Mouse (Mus musculus): Measurements from ENCODE around the gene Hpf1.

Gene Hpf1

GRCm38 (mm10) chr8:60900147-60900546 is 9.9 kb downstream of the Hpf1 start:
- DNase-seq: no peak

- no peak for DNase-seq
Measured at GRCm38 (mm10) chr8:60912081-60912480, 21.9 kb downstream of the Hpf1 start.

GRCm38 (mm10) chr8:60912554-60912953 is 22.3 kb downstream of the Hpf1 start:
- no peak for DNase-seq

- no peak for DNase-seq
Measured at GRCm38 (mm10) chr8:60919069-60919468, 28.9 kb downstream of the Hpf1 start.

GRCm38 (mm10) chr8:60920176-60920575 is 30.0 kb downstream of the Hpf1 start:
- DNase-seq: no peak

GRCm38 (mm10) chr8:60933617-60934016 is 43.4 kb downstream of the Hpf1 start:
- DNase-seq: no peak

GRCm38 (mm10) chr8:60938717-60939424 is 48.7 kb downstream of the Hpf1 start:
- DNase-seq: no peak

- peak in 1 of 2 experiments; percentile 14 for DNase-seq
Measured at GRCm38 (mm10) chr8:60942867-60943266, 52.6 kb downstream of the Hpf1 start.

GRCm38 (mm10) chr8:60947503-60947902 is 57.3 kb downstream of the Hpf1 start:
- no peak for DNase-seq

GRCm38 (mm10) chr8:60949859-60950258 is 59.6 kb downstream of the Hpf1 start:
- DNase-seq: peak in 1 of 2 experiments; percentile 17

- DNase-seq: peak; percentile 30 to 52
Measured at GRCm38 (mm10) chr8:60951271-60951670, 61.1 kb downstream of the Hpf1 start.

GRCm38 (mm10) chr8:60951757-60952156 is 61.5 kb downstream of the Hpf1 start:
- no peak for DNase-seq

- no peak for DNase-seq
Measured at GRCm38 (mm10) chr8:60952803-60953202, 62.6 kb downstream of the Hpf1 start.

GRCm38 (mm10) chr8:60954281-60955014 is 64.2 kb downstream of the Hpf1 start:
- peak; percentile 81 to 85 for DNase-seq

- no peak for DNase-seq
Measured at GRCm38 (mm10) chr8:60956847-60957246, 66.6 kb downstream of the Hpf1 start.

Measured in cerebellum, postnatal 14 days (tissue).